Mouse (Mus musculus) thymus, adult 2 months (tissue): Measurements from ENCODE around the gene Rab43. TPM values are rescaled to one million over a fixed set of nuclear protein-coding genes. Genes with fewer than 3 reads are reported as not detected.

Experiments
- DNase-seq: peaks from one replicate; pipeline ENCODE4 v3.0.0; 2021
- H3K27ac ChIP-seq: fragments of 200-500 bp; 2 replicates; pipeline ENCODE4 v1.5.1; 2012; ENCODE audit warnings: low read length, control low read depth; ENCODE audit not compliant: control insufficient read depth, insufficient read depth
- H3K27me3 ChIP-seq: fragments of 200-500 bp; 2 replicates; pipeline ENCODE4 v1.6.1; 2012; ENCODE audit warnings: mild to moderate bottlenecking, low read length, moderate library complexity, mixed read lengths; ENCODE audit not compliant: control insufficient read depth, insufficient read depth
- H3K36me3 ChIP-seq: fragments of 200-500 bp; 2 replicates; pipeline ENCODE4 v1.6.1; 2012; ENCODE audit warnings: mild to moderate bottlenecking, low read length, moderate library complexity; ENCODE audit not compliant: control insufficient read depth, insufficient read depth
- H3K4me1 ChIP-seq: fragments of 200-500 bp; replicated peaks from 2 replicates; pipeline ENCODE4 v1.6.1; 2012; ENCODE audit warnings: low read length; ENCODE audit not compliant: control insufficient read depth, insufficient read depth
- H3K4me3 ChIP-seq: fragments of 200-500 bp; 2 replicates; pipeline ENCODE4 v1.5.1; 2012; ENCODE audit warnings: mild to moderate bottlenecking, low read length, control low read depth, moderate library complexity; ENCODE audit not compliant: control insufficient read depth, insufficient read depth
- CTCF ChIP-seq: fragments of 200-500 bp; IDR thresholded peaks from 2 replicates; pipeline ENCODE4 v1.5.1; 2012; ENCODE audit warnings: mild to moderate bottlenecking, control low read depth, low read length, moderate library complexity, borderline replicate concordance; ENCODE audit not compliant: control insufficient read depth, poor library complexity, insufficient read depth; ENCODE audit errors: extremely low read depth
- POLR2A ChIP-seq: fragments of 200-500 bp; IDR thresholded peaks from 2 replicates; pipeline ENCODE4 v1.6.1; 2012; ENCODE audit warnings: mild to moderate bottlenecking, low read length, control low read depth, moderate library complexity; ENCODE audit not compliant: control insufficient read depth, poor library complexity, insufficient read depth; ENCODE audit errors: extremely low read depth
- WGBS: fragments of 180-500 bp; shearing (Covaris S2); methylation state at CpG from one replicate; pipeline ENCODE4 v1.1.7; 2018; 5-methylcytosine and 5-hydroxymethylcytosine counted together
- polyA plus RNA-seq: library from polyadenylated mRNA; depleted of rRNA; stranded (reverse); fragments of >200 nt; gene quantifications from 2 replicates; pipeline ENCODE4 v1.2.3, GENCODE M21; 2012; rRNA removed

Rab43 gene
- 54.4 and 56.0 TPM in 2 replicates for polyA plus RNA-seq

- TF ChIP-seq POLR2A (peak; percentile 92), CTCF (no peak)
- peak within 1 kb of the TSS; percentile 4; the same call in 1 of the 2 replicates for H3K27ac ChIP-seq
- DNase-seq = peak; percentile 94
- under 1% methylated on average over 55 of the region's 56 CpGs for WGBS
- H3K36me3 ChIP-seq = 0 out of 2 replicates have a peak, but pooled peaks cover 3% of the 10 kb centered on the region
- H3K27me3 ChIP-seq = no peaks in the 10 kb centered on the region
- H3K4me1 ChIP-seq = peaks cover 15% of the 10 kb centered on the region
- H3K4me3 ChIP-seq = peak within 1 kb of the TSS; percentile 80
Observed at GRCm38 (mm10) chr6:87811675-87812338, at the start of gene Rab43. TSS of gene Rab43 (minus strand) at chr6:87812164.

- H3K4me3 ChIP-seq = no peak overlapping the region
- no peaks in the 10 kb centered on the region for H3K27me3 ChIP-seq
- H3K27ac ChIP-seq = no peak overlapping the region
- no peak for DNase-seq
- 71% methylated on average over 1 of the region's 1 CpGs for WGBS
- H3K36me3 ChIP-seq = no peaks in the 10 kb centered on the region
- TF ChIP-seq CTCF (no peak), POLR2A (no peak)
- H3K4me1 ChIP-seq = no peaks in the 10 kb centered on the region
Observed at GRCm38 (mm10) chr6:87857071-87857470, 45.1 kb upstream of the Rab43 start.

GRCm38 (mm10) chr6:87853446-87853845 is 41.5 kb upstream of the Rab43 start:
- Histone ChIP-seq H3K4me3 (no peak overlapping the region), H3K4me1 (peaks cover 6% of the 10 kb centered on the region), H3K27ac (no peak overlapping the region), H3K27me3 (no peaks in the 10 kb centered on the region), H3K36me3 (no peaks in the 10 kb centered on the region; the same call in 1 of the 2 replicates)
- TF ChIP-seq POLR2A = no peak
- TF ChIP-seq CTCF = no peak
- WGBS = 76% methylated on average over 4 of the region's 4 CpGs
- no peak for DNase-seq

GRCm38 (mm10) chr6:87851871-87852270 is 39.9 kb upstream of the Rab43 start:
- Histone ChIP-seq H3K27me3 (no peaks in the 10 kb centered on the region), H3K4me3 (no peak overlapping the region), H3K4me1 (peaks cover 6% of the 10 kb centered on the region), H3K27ac (no peak overlapping the region), H3K36me3 (no peaks in the 10 kb centered on the region; the same call in 1 of the 2 replicates)
- no peak for DNase-seq
- TF ChIP-seq CTCF (no peak), POLR2A (no peak)
- 95% methylated on average over 6 of the region's 6 CpGs for WGBS

GRCm38 (mm10) chr6:87850900-87851614 is 39.1 kb upstream of the Rab43 start, which contains the start of gene Cnbp:
TSS of gene Cnbp (minus strand) at chr6:87851106.
- TF ChIP-seq CTCF (peak; percentile 68), POLR2A (peak; percentile 97)
- H3K4me1 ChIP-seq = peaks cover 6% of the 10 kb centered on the region
- DNase-seq = peak; percentile 96
- under 1% methylated on average over 55 of the region's 55 CpGs for WGBS
- H3K36me3 ChIP-seq = no peaks in the 10 kb centered on the region; the same call in 1 of the 2 replicates
- H3K27ac ChIP-seq = peak within 1 kb of the TSS; percentile 49
- H3K4me3 ChIP-seq = peak within 1 kb of the TSS; percentile 68
- H3K27me3 ChIP-seq = no peaks in the 10 kb centered on the region

GRCm38 (mm10) chr6:87850155-87850899 is 38.4 kb upstream of the Rab43 start:
- under 1% methylated on average over 73 of the region's 73 CpGs for WGBS
- Histone ChIP-seq H3K4me3 (peak overlapping the region; percentile 68), H3K27ac (peak overlapping the region; percentile 38), H3K4me1 (peaks cover 6% of the 10 kb centered on the region), H3K36me3 (peaks cover 4% of the 10 kb centered on the region), H3K27me3 (no peaks in the 10 kb centered on the region)
- no peak for TF ChIP-seq CTCF
- TF ChIP-seq POLR2A = no peak
- DNase-seq = no peak
